Mouse (Mus musculus) embryo, embryonic 10.5 days (tissue): ENCODE data around the gene Mfsd4b5.
"Not testable (repeated sequence)": the region's sequence is repeated elsewhere in the genome, so short reads cannot be mapped to it uniquely, and the experiment has no call there.

Source experiments
- DNase-seq: peaks from one replicate; pipeline ENCODE4 v3.0.0-alpha.2; 2015; ENCODE audit warnings: low spot score

The Mfsd4b5 gene

GRCm38 (mm10) chr10:39967512-39967911, 18.9 kb downstream of the Mfsd4b5 start:
- peak; percentile 51 for DNase-seq

DNA sequence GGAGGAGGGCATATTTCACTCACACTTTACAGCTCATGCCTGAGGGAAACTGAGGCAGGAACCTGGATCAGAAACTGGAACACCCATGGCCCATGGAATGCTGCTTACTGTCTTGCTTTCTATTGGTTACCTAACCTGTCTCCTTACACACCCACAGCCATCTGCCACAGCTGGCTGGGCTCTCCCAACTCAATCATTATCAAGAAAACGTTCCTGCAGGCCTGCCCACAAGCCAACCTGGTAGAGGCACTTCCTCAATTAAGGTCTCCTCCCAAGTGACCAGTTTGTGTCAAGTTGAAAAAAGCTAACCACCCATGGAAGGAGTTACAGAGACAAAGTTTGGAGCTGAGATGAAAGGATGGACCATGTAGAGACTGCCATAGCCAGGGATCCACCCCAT, 24.5 kb downstream of the Mfsd4b5 start:
- no peak for DNase-seq

- no peak for DNase-seq
Measured at GRCm38 (mm10) chr10:39960441-39960822, 26.0 kb downstream of the Mfsd4b5 start.

DNA sequence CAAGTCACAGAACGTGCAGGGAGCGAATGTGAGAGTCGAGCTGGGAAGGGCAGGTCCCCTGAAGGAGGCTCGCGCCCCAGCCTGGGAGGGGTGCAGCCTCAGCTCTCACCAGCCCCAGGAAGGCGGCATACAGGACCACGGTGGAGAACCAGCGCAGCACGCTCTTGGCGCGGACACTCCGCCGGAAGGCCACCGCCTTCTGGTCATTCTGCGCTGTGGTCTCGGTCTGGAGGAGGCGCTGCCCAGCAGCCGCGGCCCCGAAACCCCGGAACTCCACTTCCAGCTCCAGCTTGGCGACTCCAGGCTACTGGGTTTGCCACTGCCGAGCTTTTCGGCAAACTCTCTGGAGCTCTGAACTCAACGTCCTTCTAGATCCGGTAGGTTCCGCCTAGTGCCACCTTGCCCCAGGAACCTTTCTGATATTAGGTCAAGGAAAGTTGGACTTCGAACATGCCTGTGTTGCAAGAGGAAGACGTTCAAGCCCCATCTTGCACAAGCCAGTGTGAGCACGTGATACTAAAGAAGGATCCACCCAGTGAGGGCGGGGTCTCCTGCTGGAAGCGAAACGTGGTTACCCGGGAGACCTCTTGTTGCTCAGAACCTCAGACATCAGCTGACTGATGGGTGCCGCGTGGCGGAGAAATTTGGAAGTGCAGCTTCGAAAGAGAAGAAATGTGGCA, 26.5 kb downstream of the Mfsd4b5 start, which contains the start of gene Mfsd4b3:
Gene Mfsd4b3, minus strand, starts transcription at position 393 of the 680 bp plus-strand sequence.
- DNase-seq, result peak; percentile 98

- peak; percentile 62 for DNase-seq
Measured at GRCm38 (mm10) chr10:39958266-39958665, 28.2 kb downstream of the Mfsd4b5 start.

DNA sequence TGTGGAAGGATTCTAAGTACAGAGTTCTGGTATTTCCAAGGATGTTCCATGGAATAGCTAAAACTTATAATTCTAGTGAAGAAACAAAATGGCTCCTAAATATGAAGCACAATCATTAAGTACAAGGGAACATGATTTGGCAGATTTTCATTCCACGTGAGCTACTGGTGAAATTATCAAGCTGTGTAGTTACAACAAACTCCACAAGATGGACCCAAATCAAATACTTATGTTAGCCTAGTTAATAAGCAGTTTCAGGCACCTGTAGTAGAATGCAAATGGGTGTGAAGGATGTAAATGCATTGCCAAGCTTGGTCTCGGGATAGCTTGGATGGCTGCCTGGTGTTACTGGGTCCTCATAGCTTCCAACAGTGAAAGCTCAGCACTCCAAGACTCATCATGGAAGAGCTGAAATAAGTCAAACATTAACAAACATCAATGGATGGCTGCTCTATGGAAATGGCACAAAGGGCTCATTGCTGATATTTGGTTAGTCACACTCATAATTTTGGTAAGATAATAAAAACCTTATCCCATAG, 30.0 kb downstream of the Mfsd4b5 start:
- no peak for DNase-seq

DNA sequence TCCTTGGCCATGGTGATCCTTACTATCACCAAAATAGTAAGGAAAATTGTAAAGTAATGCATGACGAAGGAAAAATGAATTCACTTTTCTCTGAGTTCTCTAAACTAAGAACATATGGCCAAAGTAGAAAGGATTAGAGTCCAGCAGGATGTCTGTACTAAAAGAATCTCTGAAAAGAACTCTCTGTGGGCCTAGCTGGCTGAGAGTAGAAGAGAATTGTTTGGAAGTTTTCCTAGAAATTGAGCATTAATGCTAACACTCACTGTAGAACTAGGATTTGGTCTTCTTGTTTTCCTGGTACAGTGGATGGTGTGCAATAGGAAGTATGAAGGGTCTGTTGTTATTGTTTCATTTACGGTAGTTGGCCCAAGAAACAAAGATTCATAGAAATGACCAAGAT, 31.3 kb downstream of the Mfsd4b5 start:
- DNase-seq, result no peak

- DNase-seq, result no peak
Measured at GRCm38 (mm10) chr10:39949377-39949954, 37.0 kb downstream of the Mfsd4b5 start.

- not testable (repeated sequence) for DNase-seq
Measured at GRCm38 (mm10) chr10:39947195-39947594, 39.3 kb downstream of the Mfsd4b5 start.

- DNase-seq, result no peak
Measured at GRCm38 (mm10) chr10:39936553-39936952, 49.9 kb downstream of the Mfsd4b5 start.

DNA sequence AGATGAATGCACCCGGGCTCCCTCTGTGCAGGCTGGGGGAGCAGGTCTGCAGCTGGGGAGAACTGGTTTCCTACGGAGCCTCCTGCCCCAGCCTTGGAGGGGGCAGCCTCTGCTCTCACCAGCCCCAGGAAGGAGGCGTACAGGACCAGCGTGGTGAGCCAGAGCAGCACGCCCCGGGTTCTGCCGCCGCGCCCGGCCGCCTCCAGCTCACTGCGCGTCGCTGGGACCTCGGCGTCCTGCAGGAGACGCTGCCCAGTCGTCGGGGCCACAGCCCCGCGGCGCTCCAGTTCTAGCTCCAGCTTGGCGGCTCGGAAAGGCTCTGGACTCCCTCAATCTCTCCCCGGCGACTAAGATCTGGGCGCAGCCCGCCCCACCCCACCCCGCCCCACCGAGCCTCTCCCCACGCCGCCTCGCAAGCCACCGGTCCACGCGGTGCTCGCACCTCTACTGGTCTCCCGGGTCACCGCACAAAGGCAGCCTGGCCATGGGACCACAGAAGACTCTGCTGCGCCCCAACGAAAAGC, 59.8 kb downstream of the Mfsd4b5 start, which contains the start of gene Mfsd4b2:
Gene Mfsd4b2, minus strand, starts transcription at position 308 of the 524 bp plus-strand sequence.
- peak; percentile 62 for DNase-seq

GRCm38 (mm10) chr10:39924556-39924955, 61.9 kb downstream of the Mfsd4b5 start:
- DNase-seq, result not testable (repeated sequence)

DNA sequence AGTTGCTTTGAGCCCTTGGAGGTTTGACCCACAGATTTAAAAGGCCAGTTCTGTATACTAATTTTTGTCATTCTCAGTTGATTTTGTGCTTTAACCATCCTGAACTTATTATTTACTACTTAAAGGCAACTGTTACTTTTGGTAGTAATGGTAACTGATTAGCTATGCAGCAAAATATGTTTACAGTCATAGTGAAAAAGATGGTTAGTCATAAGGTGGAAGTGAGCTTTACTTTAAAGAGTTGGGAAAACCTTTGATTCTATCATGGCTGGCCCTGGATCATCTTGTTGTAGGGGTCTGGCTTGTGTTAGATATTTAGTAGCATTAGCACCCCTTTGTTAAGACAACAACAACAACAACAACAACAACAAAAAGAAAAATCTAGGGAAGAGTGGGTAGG, 73.8 kb downstream of the Mfsd4b5 start:
- DNase-seq, result no peak

- no peak for DNase-seq
Measured at GRCm38 (mm10) chr10:39908768-39909441, 77.5 kb downstream of the Mfsd4b5 start.
